ENCODE assay signal across 20 mouse cellular contexts in the genomic region with DNA sequence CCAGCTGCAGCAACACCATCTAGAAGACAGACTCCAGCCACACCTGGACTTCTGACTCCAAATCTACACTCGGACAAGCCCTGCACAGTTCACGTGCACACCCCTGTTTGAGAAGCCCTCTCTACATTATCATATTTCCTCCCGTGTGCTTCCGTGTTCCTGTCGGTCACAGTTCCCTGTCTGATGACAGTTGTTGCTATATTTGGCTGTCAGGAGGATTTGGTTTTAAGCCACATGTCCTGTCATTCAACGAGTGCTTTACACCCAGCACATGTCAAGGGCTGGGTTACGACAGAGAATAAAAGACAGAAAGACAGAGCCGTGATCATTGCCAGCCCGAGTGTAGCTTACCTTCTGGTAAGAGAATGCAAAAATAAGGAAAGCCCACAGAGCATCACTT.
DNase-seq lines count a peak whose midpoint lies in the region; ATAC-seq and TF ChIP-seq lines count a peak whose summit lies in the region.
"Had no signal": no experiment of that assay in that cellular context is flagged by ENCODE, and none has a peak within 500 bp of the region (broad histone marks: within the 10 kb centered on the region; RNA-seq: fewer than 3 reads in every experiment).

No protein-coding gene starts in this region.

- DNase-seq in forebrain, postnatal 0 days: peak; percentile 1
- DNase-seq in forebrain, embryonic 11.5 days (ENCODE audit: low spot score): no peak
- DNase-seq in neural tube, embryonic 10.5 days (ENCODE audit: extremely low spot score, low spot score): no peak
- DNase-seq in layer of hippocampus, postnatal 10 days (ENCODE audit: low spot score in 2 of 2): no peak
- DNase-seq: adrenal gland, adult 8-10 months; cerebellum, adult 18-20 months; gastrocnemius, postnatal 25 days; lung, postnatal 36 days; right cerebral cortex, postnatal 25 days had no signal

- H3K4me3 ChIP-seq in forebrain, postnatal 0 days (ENCODE audit: low read depth, low read length): no peak overlapping the region
- no peak overlapping the region for H3K4me3 ChIP-seq in forebrain, embryonic 11.5 days (ENCODE audit: low read depth, low read length)
- no peak overlapping the region for H3K4me3 ChIP-seq in heart, embryonic 13.5 days
- H3K4me3 ChIP-seq: embryonic facial prominence, embryonic 12.5 days; intestine, embryonic 15.5 days; layer of hippocampus, adult 2 months; limb, embryonic 13.5 days had no signal

- 65% methylated on average over 9 of the region's 9 CpGs for WGBS in forebrain, postnatal 0 days
- WGBS in forebrain, embryonic 11.5 days: 93% methylated on average over 9 of the region's 9 CpGs
- WGBS in heart, embryonic 13.5 days: 25% methylated on average over 9 of the region's 9 CpGs

- ATAC-seq in forebrain, postnatal 0 days: no peak
- no peak for ATAC-seq in forebrain, embryonic 11.5 days (replicated peaks; ENCODE audit: low FRiP score)
- peak; percentile 72 for ATAC-seq in granulocyte monocyte progenitor cell, adult 5-6 weeks (replicated peaks; ENCODE audit: poor library complexity, severe bottlenecking)
- ATAC-seq in heart, embryonic 13.5 days (ENCODE audit: extremely low read depth, insufficient number of reproducible peaks, low FRiP score, low TSS enrichment): no peak
- ATAC-seq in hematopoietic stem cell, adult 5-6 weeks (replicated peaks in 1 of 2; ENCODE audit: insufficient read depth in 1 of 2, low FRiP score in 2 of 2, low TSS enrichment in 1 of 2, low read depth in 1 of 2, poor library complexity in 2 of 2, severe bottlenecking in 2 of 2): 0 out of 4 replicates have a peak, but pooled peaks have one; percentile 15 to 30
- ATAC-seq in activated CD4-positive, CD25-positive, alpha-beta regulatory T cell, adult 4 months: no peak
- ATAC-seq: intestine, embryonic 15.5 days had no signal

- no peaks in the 10 kb centered on the region for H3K4me1 ChIP-seq in forebrain, postnatal 0 days (ENCODE audit: insufficient read depth)
- H3K4me1 ChIP-seq in forebrain, embryonic 11.5 days (replicated peaks; ENCODE audit: control insufficient read depth, insufficient read depth, low read length): no peaks in the 10 kb centered on the region
- peaks cover 44% of the 10 kb centered on the region for H3K4me1 ChIP-seq in heart, embryonic 13.5 days

- H3K9me3 ChIP-seq in forebrain, postnatal 0 days (ENCODE audit: low read length): no peaks in the 10 kb centered on the region
- no peaks in the 10 kb centered on the region for H3K9me3 ChIP-seq in forebrain, embryonic 11.5 days (ENCODE audit: control insufficient read depth, low read length)
- no peaks in the 10 kb centered on the region for H3K9me3 ChIP-seq in heart, embryonic 13.5 days
- H3K9me3 ChIP-seq: embryonic facial prominence, embryonic 12.5 days; intestine, embryonic 15.5 days; limb, embryonic 13.5 days had no signal

- TF ChIP-seq CTCF in forebrain, postnatal 0 days (IDR thresholded peaks at IDR 0.05; ENCODE audit: low read depth): no peak

- H3K36me3 ChIP-seq in forebrain, postnatal 0 days (ENCODE audit: insufficient read depth): no peaks in the 10 kb centered on the region
- no peaks in the 10 kb centered on the region for H3K36me3 ChIP-seq in forebrain, embryonic 11.5 days (ENCODE audit: control insufficient read depth, insufficient read depth, low read length)
- H3K36me3 ChIP-seq in heart, embryonic 13.5 days: peaks cover 9% of the 10 kb centered on the region; the same call in 1 of the 2 replicates
- H3K36me3 ChIP-seq: embryonic facial prominence, embryonic 12.5 days; intestine, embryonic 15.5 days had no signal

- no peak overlapping the region for H3K27ac ChIP-seq in forebrain, postnatal 0 days (ENCODE audit: low read depth, low read length)
- H3K27ac ChIP-seq in forebrain, embryonic 11.5 days (ENCODE audit: low read depth, low read length): no peak overlapping the region
- peak overlapping the region; percentile 61 for H3K27ac ChIP-seq in heart, embryonic 13.5 days (replicated peaks)
- H3K27ac ChIP-seq: embryonic facial prominence, embryonic 12.5 days; hindbrain, embryonic 14.5 days; intestine, embryonic 15.5 days; kidney, postnatal 0 days; layer of hippocampus, adult 2 months; limb, embryonic 13.5 days had no signal

- H3K27me3 ChIP-seq in forebrain, postnatal 0 days (ENCODE audit: insufficient read depth, low read length): no peaks in the 10 kb centered on the region
- H3K27me3 ChIP-seq in forebrain, embryonic 11.5 days (ENCODE audit: control insufficient read depth, insufficient read depth, low read length): no peaks in the 10 kb centered on the region
- peaks cover 12% of the 10 kb centered on the region; the same call in 1 of the 2 replicates for H3K27me3 ChIP-seq in heart, embryonic 13.5 days (replicated peaks)
- H3K27me3 ChIP-seq: embryonic facial prominence, embryonic 12.5 days; intestine, embryonic 15.5 days; limb, embryonic 13.5 days had no signal

- no peak overlapping the region for H3K4me2 ChIP-seq in forebrain, postnatal 0 days (ENCODE audit: low read depth)
- no peak overlapping the region for H3K4me2 ChIP-seq in forebrain, embryonic 11.5 days (ENCODE audit: low read depth, low read length, severe bottlenecking)
- peak overlapping the region; percentile 42 for H3K4me2 ChIP-seq in heart, embryonic 13.5 days
- H3K4me2 ChIP-seq: embryonic facial prominence, embryonic 12.5 days; hindbrain, embryonic 14.5 days; intestine, embryonic 15.5 days; limb, embryonic 13.5 days; midbrain, embryonic 11.5 days had no signal

- no peak overlapping the region for H3K9ac ChIP-seq in forebrain, postnatal 0 days
- H3K9ac ChIP-seq in forebrain, embryonic 11.5 days (ENCODE audit: low read length): no peak overlapping the region
- peak overlapping the region; percentile 54 for H3K9ac ChIP-seq in heart, embryonic 13.5 days
- H3K9ac ChIP-seq: embryonic facial prominence, embryonic 12.5 days; hindbrain, embryonic 14.5 days; intestine, embryonic 15.5 days; limb, embryonic 13.5 days had no signal

Comparison
In these comparisons a context has a peak if more than half of its experiments do, and no peak if none do; other contexts are left out.
1. ATAC-seq: peak in granulocyte monocyte progenitor cell, adult 5-6 weeks (single experiment) and hematopoietic stem cell, adult 5-6 weeks (2 of 2); none in forebrain, postnatal 0 days (single experiment), forebrain, embryonic 11.5 days (single experiment), heart, embryonic 13.5 days (single experiment) and activated CD4-positive, CD25-positive, alpha-beta regulatory T cell, adult 4 months (single experiment).